Mouse (Mus musculus) C2C12 (cell line): Measurements from ENCODE around the gene Ccdc142. TPM values are rescaled to one million over a fixed set of nuclear protein-coding genes. Genes with fewer than 3 reads are reported as not detected.

Experiments used
- H3K27me3 ChIP-seq: one replicate; pipeline ENCODE4 v1.6.1; 2011; ENCODE audit not compliant: control insufficient read depth, insufficient read depth, insufficient read length
- H3K36me3 ChIP-seq: one replicate; pipeline ENCODE4 v1.6.1; 2011; ENCODE audit not compliant: control insufficient read depth, insufficient read depth
- H3K4me3 ChIP-seq: one replicate; pipeline ENCODE4 v1.5.1; 2011; ENCODE audit warnings: mild to moderate bottlenecking, control low read depth; ENCODE audit not compliant: poor library complexity, insufficient read depth, severe bottlenecking
- H3K79me2 ChIP-seq: one replicate; pipeline ENCODE4 v1.6.1; 2011; ENCODE audit not compliant: control insufficient read depth, insufficient read depth
- H3K79me3 ChIP-seq: one replicate; pipeline ENCODE4 v1.6.1; 2011; ENCODE audit warnings: low read depth, control low read depth
- H3ac ChIP-seq: one replicate; pipeline ENCODE3; 2011; ENCODE audit warnings: low read depth; ENCODE audit not compliant: control insufficient read depth, insufficient read length
- CEBPB ChIP-seq: IDR thresholded peaks from one replicate; pipeline ENCODE4 v1.6.1; 2011; ENCODE audit warnings: low read depth, mild to moderate bottlenecking, control low read depth, moderate library complexity
- CTCF ChIP-seq: IDR thresholded peaks from one replicate; pipeline ENCODE4 v1.5.1; 2011; ENCODE audit not compliant: control insufficient read depth, insufficient read depth, insufficient read length
- FOSL1 ChIP-seq: IDR thresholded peaks from one replicate; pipeline ENCODE4 v1.8.0; 2011; ENCODE audit warnings: mild to moderate bottlenecking, low read length; ENCODE audit not compliant: poor library complexity, insufficient read depth, severe bottlenecking
- MAX ChIP-seq: IDR thresholded peaks from one replicate; pipeline ENCODE4 v1.6.1; 2011; ENCODE audit warnings: mild to moderate bottlenecking, control low read depth
- MYOD1 ChIP-seq: IDR thresholded peaks from one replicate; pipeline ENCODE4 v1.6.1; 2011; ENCODE audit warnings: low read depth; ENCODE audit not compliant: control insufficient read depth, insufficient read length
- MYOG ChIP-seq: IDR thresholded peaks from one replicate; pipeline ENCODE4 v1.6.1; 2011; ENCODE audit not compliant: control insufficient read depth, insufficient read length; ENCODE audit errors: extremely low read depth
- USF1 ChIP-seq: IDR thresholded peaks from one replicate; pipeline ENCODE4 v1.6.1; 2011; ENCODE audit warnings: low read depth, mild to moderate bottlenecking, control low read depth, moderate library complexity
- microRNA-seq: library from miRNA; unstranded; fragments of <30 nt; microRNA quantifications from one replicate; pipeline ENCODE4, GENCODE M21; 2019; ENCODE audit warnings: borderline microRNAs expressed
- polyA plus RNA-seq: library from polyadenylated mRNA; unstranded; fragments of >200 nt; fragmentation: generic; extraction: Trizol; gene quantifications from one replicate; pipeline ENCODE4 v1.2.1, GENCODE M21; 2012; ENCODE audit warnings: missing spikeins

Ccdc142 gene
- polyA plus RNA-seq, 1 experiment = 0.75 TPM

GRCm38 (mm10) chr6:83153485-83153884 is 52.1 kb downstream of the Ccdc142 start:
- H3K79me2 ChIP-seq = no peaks in the 10 kb centered on the region
- H3K36me3 ChIP-seq = peaks cover 23% of the 10 kb centered on the region
- no peak overlapping the region for H3ac ChIP-seq
- peaks cover 2% of the 10 kb centered on the region for H3K79me3 ChIP-seq
- no peaks in the 10 kb centered on the region for H3K27me3 ChIP-seq
- TF ChIP-seq MYOD1 (no peak), CEBPB (no peak), CTCF (no peak), MYOG (no peak), MAX (no peak), USF1 (no peak), FOSL1 (no peak)
- H3K4me3 ChIP-seq = no peak overlapping the region

GRCm38 (mm10) chr6:83155552-83156238 is 54.3 kb downstream of the Ccdc142 start:
- Histone ChIP-seq H3K79me2 (no peaks in the 10 kb centered on the region), H3K36me3 (peaks cover 18% of the 10 kb centered on the region), H3K27me3 (peaks cover under 1% of the 10 kb centered on the region), H3ac (peak overlapping the region; percentile 65), H3K79me3 (peaks cover 2% of the 10 kb centered on the region), H3K4me3 (peak overlapping the region; percentile 47)
- TF ChIP-seq MAX (no peak), FOSL1 (no peak), CEBPB (no peak), MYOD1 (no peak), CTCF (no peak)

- no peaks in the 10 kb centered on the region for H3K79me2 ChIP-seq
- TF ChIP-seq MYOD1 (no peak), MAX (peak; percentile 48)
- H3K36me3 ChIP-seq = peaks cover 18% of the 10 kb centered on the region
- H3K79me3 ChIP-seq = peaks cover 2% of the 10 kb centered on the region
- H3K27me3 ChIP-seq = peaks cover 6% of the 10 kb centered on the region
- H3ac ChIP-seq = peak within 1 kb of the TSS; percentile 65
- H3K4me3 ChIP-seq = peak within 1 kb of the TSS; percentile 47
Observed at GRCm38 (mm10) chr6:83156259-83156684, 54.9 kb downstream of the Ccdc142 start, which contains the start of the genes Wdr54 and 1700003E16Rik. Gene Wdr54 (minus strand): TSS chr6:83156397. Gene 1700003E16Rik (plus strand): TSS chr6:83156404.

Small RNA genes lying within 50 kb of the gene (microRNA-seq; reads per million reads assigned to microRNA genes)
- gene Mir3470a = not detected

Other genes with a start within 250 kb of the Ccdc142 start
- gene Sema4f, start 161.8 kb upstream of the Ccdc142 start, polyA plus RNA-seq = 0.23 TPM
- gene M1ap, start 154.7 kb upstream of the Ccdc142 start, polyA plus RNA-seq = 2.4 TPM
- gene Dok1, start 68.1 kb upstream of the Ccdc142 start, polyA plus RNA-seq = 80.8 TPM
- 23.0 TPM for gene Loxl3, start 67.4 kb upstream of the Ccdc142 start, polyA plus RNA-seq
- gene Aup1, start 47.1 kb upstream of the Ccdc142 start, polyA plus RNA-seq = 166 TPM
- gene Htra2, start 46.3 kb upstream of the Ccdc142 start, polyA plus RNA-seq = 119 TPM
- gene Dqx1, start 43.8 kb upstream of the Ccdc142 start, polyA plus RNA-seq = 0.15 TPM
- 0.19 TPM for gene Tlx2, start 31.3 kb upstream of the Ccdc142 start, polyA plus RNA-seq
- 9.5 TPM for gene Pcgf1, start 23.7 kb upstream of the Ccdc142 start, polyA plus RNA-seq
- gene Lbx2, start 15.2 kb upstream of the Ccdc142 start, polyA plus RNA-seq = 0.11 TPM
- 0.98 TPM for gene Gm42688, start within 50 bp of the Ccdc142 start, polyA plus RNA-seq
- 145 TPM for gene Mrpl53, start 7.4 kb downstream of the Ccdc142 start, polyA plus RNA-seq
- gene Mogs, start 13.9 kb downstream of the Ccdc142 start, polyA plus RNA-seq = 32.5 TPM
- gene Wbp1, start 20.0 kb downstream of the Ccdc142 start, polyA plus RNA-seq = 82.4 TPM
- gene Ino80b, start 23.8 kb downstream of the Ccdc142 start, polyA plus RNA-seq = 33.6 TPM
- gene Rtkn, start 33.9 kb downstream of the Ccdc142 start, polyA plus RNA-seq = 42.1 TPM
- 9.5 TPM for gene Wdr54, start 54.8 kb downstream of the Ccdc142 start, polyA plus RNA-seq
- gene 1700003E16Rik, start 54.8 kb downstream of the Ccdc142 start, polyA plus RNA-seq = 1.1 TPM
- 83.0 TPM for gene Dctn1, start 64.3 kb downstream of the Ccdc142 start, polyA plus RNA-seq
- 0.04 TPM for gene Slc4a5, start 118.2 kb downstream of the Ccdc142 start, polyA plus RNA-seq
- 120 TPM for gene Mthfd2, start 224.3 kb downstream of the Ccdc142 start, polyA plus RNA-seq
- gene Mob1a, start 224.4 kb downstream of the Ccdc142 start, polyA plus RNA-seq = 30.8 TPM
- gene Bola3, start 247.5 kb downstream of the Ccdc142 start, polyA plus RNA-seq = 111 TPM